Mouse (Mus musculus): ENCODE results near the gene Reep1. TPM values are rescaled to one million over a fixed set of nuclear protein-coding genes. Genes with fewer than 3 reads are reported as not detected.
A peak's percentile ranks its signal among the peaks of the same experiment; 100 is the strongest.

Gene Reep1
- polyA plus RNA-seq, 1 experiment from 2014 or later, result 21.2 TPM

GRCm38 (mm10) chr6:71801011-71801713 is 93.8 kb downstream of the Reep1 start:
- Histone ChIP-seq H3K27ac (peak overlapping the region; percentile 57; the same call in 1 of the 2 replicates), H3K4me1 (peaks cover 35% of the 10 kb centered on the region), H3K27me3 (ENCODE audit: insufficient read depth, poor library complexity, severe bottlenecking) (no peaks in the 10 kb centered on the region; the same call in 1 of the 2 replicates), H3K9me3 (no peaks in the 10 kb centered on the region), H3K36me3 (peaks cover 13% of the 10 kb centered on the region; the same call in 1 of the 2 replicates), H3K4me3 (no peak overlapping the region)
- no peak for DNase-seq (ENCODE audit: low spot score)
- WGBS, result 40% methylated on average over 7 of the region's 7 CpGs

DNA sequence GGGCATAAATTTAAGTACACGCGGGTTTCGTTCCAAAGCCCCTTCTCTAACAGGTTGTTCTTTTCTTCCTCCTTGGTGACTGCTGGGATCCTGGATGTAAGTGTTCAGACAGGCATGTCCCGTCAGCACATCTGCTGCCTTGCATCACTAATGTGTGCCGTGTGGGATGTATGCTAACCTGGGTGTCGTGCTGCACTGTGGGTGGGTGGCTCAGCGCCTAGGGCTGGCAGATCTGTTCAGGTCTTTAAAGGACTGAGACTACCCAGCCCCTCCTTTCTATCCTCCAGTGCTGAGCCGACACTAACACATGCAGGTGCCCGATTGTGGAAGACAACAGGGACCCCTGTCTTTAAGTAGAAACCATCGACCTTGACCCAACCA is 94.3 kb downstream of the Reep1 start:
- Histone ChIP-seq H3K9me3 (no peaks in the 10 kb centered on the region), H3K4me3 (no peak overlapping the region), H3K27me3 (ENCODE audit: insufficient read depth, poor library complexity, severe bottlenecking) (no peaks in the 10 kb centered on the region; the same call in 1 of the 2 replicates), H3K36me3 (peaks cover 11% of the 10 kb centered on the region; the same call in 1 of the 2 replicates), H3K27ac (peak overlapping the region; percentile 57; the same call in 1 of the 2 replicates), H3K4me1 (peaks cover 35% of the 10 kb centered on the region)
- WGBS, result 68% methylated on average over 10 of the region's 10 CpGs
- DNase-seq (ENCODE audit: low spot score), result no peak

DNA sequence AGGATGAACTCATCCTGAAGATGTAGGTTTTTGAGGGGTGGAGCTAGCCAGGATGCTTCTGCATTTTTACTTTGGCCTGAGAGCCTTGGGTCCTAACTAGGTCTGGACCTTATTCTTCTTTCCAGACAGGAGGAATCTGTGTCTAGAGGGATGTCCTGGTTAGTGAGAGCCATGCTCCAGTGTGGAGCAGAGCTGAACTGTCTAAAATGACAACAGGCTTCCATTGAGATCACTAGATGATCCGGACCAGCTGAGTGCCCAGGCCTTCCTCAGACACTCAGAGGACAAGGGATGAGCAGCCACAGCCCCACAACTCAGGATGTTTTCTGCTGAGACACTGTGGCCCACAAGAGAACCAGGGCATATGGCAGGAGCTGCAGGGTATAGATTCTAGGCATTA is 96.2 kb downstream of the Reep1 start:
- H3K36me3 ChIP-seq, result 0 out of 2 replicates have a peak, but pooled peaks cover 6% of the 10 kb centered on the region
- H3K4me1 ChIP-seq, result peaks cover 33% of the 10 kb centered on the region
- H3K4me3 ChIP-seq, result no peak overlapping the region
- no peaks in the 10 kb centered on the region for H3K9me3 ChIP-seq
- H3K27me3 ChIP-seq (ENCODE audit: insufficient read depth, poor library complexity, severe bottlenecking), result no peaks in the 10 kb centered on the region; the same call in 1 of the 2 replicates
- peak overlapping the region; percentile 63 for H3K27ac ChIP-seq
- 79% methylated on average over 1 of the region's 1 CpGs for WGBS
- DNase-seq (ENCODE audit: low spot score), result no peak

DNA sequence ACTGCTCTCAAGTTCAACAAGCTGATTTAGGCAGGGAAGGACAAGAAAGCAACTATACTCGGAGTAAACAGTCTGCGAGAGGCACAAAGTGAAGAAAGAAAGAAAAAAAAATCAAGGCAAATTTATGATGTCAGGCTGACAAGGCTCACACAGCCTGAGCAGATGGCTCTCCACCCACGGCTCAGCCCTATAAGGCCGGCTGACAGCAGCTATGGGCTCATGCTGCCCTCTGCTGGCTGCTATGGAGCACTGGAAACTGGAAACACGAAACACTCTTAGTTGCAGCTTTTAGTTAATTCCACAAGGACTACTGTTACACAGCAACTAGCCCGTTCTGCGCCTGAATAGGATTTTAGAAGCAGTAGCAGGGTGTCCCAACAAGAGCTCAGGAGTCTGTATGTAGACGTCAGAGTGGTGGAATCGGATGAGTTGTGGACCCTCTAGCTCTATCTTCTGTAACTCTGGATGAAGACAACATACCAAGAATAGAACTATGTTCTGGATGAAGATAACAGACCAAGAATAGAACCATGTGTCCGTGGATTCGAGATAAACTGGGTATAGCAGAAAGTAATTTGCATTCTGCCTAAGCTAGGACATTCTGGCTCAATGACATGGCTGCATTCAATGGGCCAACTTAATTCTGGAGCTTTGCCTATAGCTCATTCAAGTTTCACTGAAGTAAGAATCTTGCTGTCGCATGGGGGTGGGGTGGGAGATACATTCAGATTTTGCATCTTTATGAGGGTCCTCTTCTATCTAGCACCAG is 96.9 kb downstream of the Reep1 start:
- peak; percentile 90 for DNase-seq (ENCODE audit: low spot score)
- WGBS, result 12% methylated on average over 12 of the region's 12 CpGs
- peak overlapping the region; percentile 28; the same call in 1 of the 2 replicates for H3K4me3 ChIP-seq
- H3K4me1 ChIP-seq, result peaks cover 31% of the 10 kb centered on the region
- H3K27ac ChIP-seq, result peak overlapping the region; percentile 63
- 0 out of 2 replicates have a peak, but pooled peaks cover 2% of the 10 kb centered on the region for H3K36me3 ChIP-seq
- H3K9me3 ChIP-seq, result no peaks in the 10 kb centered on the region
- H3K27me3 ChIP-seq (ENCODE audit: insufficient read depth, poor library complexity, severe bottlenecking), result no peaks in the 10 kb centered on the region

- Histone ChIP-seq H3K9me3 (no peaks in the 10 kb centered on the region), H3K4me1 (peaks cover 25% of the 10 kb centered on the region), H3K27me3 (ENCODE audit: insufficient read depth, poor library complexity, severe bottlenecking) (no peaks in the 10 kb centered on the region), H3K27ac (no peak overlapping the region), H3K36me3 (peaks cover 17% of the 10 kb centered on the region; the same call in 1 of the 2 replicates), H3K4me3 (no peak overlapping the region)
- DNase-seq (ENCODE audit: low spot score), result no peak
- WGBS, result 45% methylated on average over 1 of the region's 1 CpGs
Observed at GRCm38 (mm10) chr6:71806713-71807112, 99.4 kb downstream of the Reep1 start.

- Histone ChIP-seq H3K27me3 (ENCODE audit: insufficient read depth, poor library complexity, severe bottlenecking) (no peaks in the 10 kb centered on the region), H3K4me1 (peaks cover 11% of the 10 kb centered on the region), H3K9me3 (no peaks in the 10 kb centered on the region), H3K4me3 (no peak overlapping the region), H3K27ac (no peak overlapping the region), H3K36me3 (peaks cover 41% of the 10 kb centered on the region)
- DNase-seq (ENCODE audit: low spot score), result no peak
- 91% methylated on average over 9 of the region's 9 CpGs for WGBS
Observed at GRCm38 (mm10) chr6:71809890-71810289, 102.5 kb downstream of the Reep1 start.

DNA sequence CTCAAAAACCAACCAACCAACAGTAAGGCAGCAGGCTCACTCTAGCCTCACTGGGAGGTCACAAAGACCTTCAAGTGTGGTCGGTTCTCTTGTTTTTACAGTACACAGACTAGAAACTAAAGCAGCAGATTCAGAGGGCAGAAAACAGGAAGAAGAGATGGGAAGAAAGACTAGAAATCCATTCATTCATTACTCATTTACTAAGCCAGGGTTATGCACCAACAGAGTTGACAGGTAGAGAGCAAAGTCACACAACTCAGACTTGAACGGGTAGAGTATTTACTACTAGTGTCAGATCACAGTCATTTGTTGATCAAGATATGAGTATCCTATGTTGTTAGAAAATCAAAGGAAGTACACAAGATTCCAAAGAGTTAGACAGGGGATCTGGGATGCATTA is 105.5 kb downstream of the Reep1 start:
- DNase-seq (ENCODE audit: low spot score), result no peak
- Histone ChIP-seq H3K4me3 (no peak overlapping the region), H3K4me1 (0 out of 2 replicates have a peak, but pooled peaks cover 6% of the 10 kb centered on the region), H3K36me3 (peaks cover 68% of the 10 kb centered on the region), H3K27ac (no peak overlapping the region), H3K27me3 (ENCODE audit: insufficient read depth, poor library complexity, severe bottlenecking) (no peaks in the 10 kb centered on the region), H3K9me3 (no peaks in the 10 kb centered on the region)
- 79% methylated on average over 2 of the region's 2 CpGs for WGBS

DNA sequence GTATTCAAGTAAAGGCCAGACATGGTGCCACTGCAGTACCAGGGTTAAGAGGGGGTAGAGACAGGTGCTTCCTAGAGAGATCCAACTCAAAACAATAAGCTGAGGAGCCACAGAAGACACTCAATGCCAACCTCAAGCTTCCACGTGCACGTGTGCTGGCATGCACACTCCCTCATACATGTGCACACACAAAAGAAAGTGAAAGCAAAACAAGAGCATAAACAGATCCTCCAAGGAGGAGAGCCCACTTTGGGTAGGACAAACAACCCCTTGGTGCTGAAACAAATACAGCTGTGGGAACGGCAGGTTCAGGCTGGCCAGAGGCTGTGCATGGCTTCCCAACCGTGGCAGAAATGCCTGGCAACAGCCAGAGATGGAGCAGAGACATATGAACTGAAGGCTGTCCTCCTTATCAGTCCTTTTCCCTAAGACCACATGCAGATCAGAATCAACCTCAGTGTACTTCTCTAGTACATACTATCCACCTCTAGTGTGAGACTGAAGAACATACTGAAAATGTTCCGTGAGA is 112.5 kb downstream of the Reep1 start:
- no peaks in the 10 kb centered on the region for H3K9me3 ChIP-seq
- no peak overlapping the region for H3K27ac ChIP-seq
- no peak overlapping the region for H3K4me3 ChIP-seq
- peaks cover 41% of the 10 kb centered on the region for H3K36me3 ChIP-seq
- DNase-seq (ENCODE audit: low spot score), result no peak
- no peaks in the 10 kb centered on the region for H3K27me3 ChIP-seq (ENCODE audit: insufficient read depth, poor library complexity, severe bottlenecking)
- peaks cover 8% of the 10 kb centered on the region; the same call in 1 of the 2 replicates for H3K4me1 ChIP-seq
- WGBS, result 86% methylated on average over 5 of the region's 5 CpGs

- no peak for DNase-seq (ENCODE audit: low spot score)
Observed at GRCm38 (mm10) chr6:71823085-71823484, 115.7 kb downstream of the Reep1 start.

GRCm38 (mm10) chr6:71823488-71823887 is 116.1 kb downstream of the Reep1 start:
- peaks cover 5% of the 10 kb centered on the region for H3K36me3 ChIP-seq
- H3K27me3 ChIP-seq (ENCODE audit: insufficient read depth, poor library complexity, severe bottlenecking), result no peaks in the 10 kb centered on the region
- 0% methylated on average over 19 of the region's 19 CpGs for whole genome bisulfite sequencing
- H3K4me3 ChIP-seq, result peak overlapping the region; percentile 75
- H3K9me3 ChIP-seq, result no peaks in the 10 kb centered on the region
- peak; percentile 96 for DNase-seq (ENCODE audit: low spot score)
- H3K4me1 ChIP-seq, result peaks cover 8% of the 10 kb centered on the region; the same call in 1 of the 2 replicates
- H3K27ac ChIP-seq, result peak overlapping the region; percentile 87

More at GRCm38 (mm10) chr6:71823085-71823484, 115.7 kb downstream of the Reep1 start:
- Histone ChIP-seq H3K4me1 (peaks cover 8% of the 10 kb centered on the region; the same call in 1 of the 2 replicates), H3K27me3 (ENCODE audit: insufficient read depth, poor library complexity, severe bottlenecking) (no peaks in the 10 kb centered on the region), H3K36me3 (peaks cover 9% of the 10 kb centered on the region), H3K4me3 (peak overlapping the region; percentile 75), H3K27ac (peak overlapping the region; percentile 87), H3K9me3 (no peaks in the 10 kb centered on the region)
- WGBS, result 1% methylated on average over 7 of the region's 7 CpGs

DNA sequence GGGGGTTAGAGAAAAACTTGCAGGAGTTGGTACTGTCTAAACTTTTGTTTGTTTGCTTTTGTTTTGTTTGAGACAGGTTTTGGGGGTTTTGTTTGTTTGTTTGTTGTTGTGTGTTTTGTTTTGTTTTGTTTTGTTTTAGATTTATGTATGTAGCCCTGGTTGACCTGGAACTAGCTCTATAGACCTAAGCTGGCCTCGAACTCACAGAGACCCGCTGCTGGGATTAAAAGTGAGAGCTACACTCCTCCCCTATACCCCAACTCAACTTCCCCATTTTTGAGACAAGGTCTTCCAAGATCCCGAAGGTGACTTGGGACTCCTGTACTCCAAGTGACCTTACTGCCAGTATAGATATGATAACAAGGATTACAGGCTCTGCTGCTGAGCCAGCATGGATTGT is 116.6 kb downstream of the Reep1 start:
- Histone ChIP-seq H3K9me3 (no peaks in the 10 kb centered on the region), H3K27me3 (ENCODE audit: insufficient read depth, poor library complexity, severe bottlenecking) (no peaks in the 10 kb centered on the region), H3K4me3 (peak overlapping the region; percentile 75), H3K36me3 (0 out of 2 replicates have a peak, but pooled peaks cover 2% of the 10 kb centered on the region), H3K4me1 (peaks cover 8% of the 10 kb centered on the region; the same call in 1 of the 2 replicates), H3K27ac (peak overlapping the region; percentile 87)
- no peak for DNase-seq (ENCODE audit: low spot score)
- WGBS, result 34% methylated on average over 3 of the region's 3 CpGs

DNA sequence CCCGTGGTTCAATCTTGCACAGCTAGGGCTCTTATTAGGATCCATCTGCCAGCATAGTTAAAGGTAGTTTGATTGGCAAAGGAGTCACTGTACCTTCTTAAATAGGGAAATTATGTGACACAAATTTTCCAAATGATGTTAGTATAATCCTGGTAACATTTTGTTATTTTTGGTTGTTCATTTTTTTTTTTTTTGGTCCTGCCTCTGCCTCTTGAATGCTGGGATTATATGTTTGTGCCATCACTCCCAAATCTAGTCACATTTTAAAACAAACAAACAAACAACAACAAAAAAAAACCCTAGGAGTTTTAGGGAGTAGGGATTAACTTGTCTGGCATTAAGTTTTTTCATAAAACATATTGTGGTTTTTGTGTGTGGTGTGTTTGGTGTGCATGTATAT is 119.5 kb downstream of the Reep1 start, which contains the start of gene Mrpl35:
Mrpl35 (minus strand) TSS at position 101 of the 400 bp plus-strand sequence.
- no peak within 1 kb of the TSS for H3K4me3 ChIP-seq
- no peaks in the 10 kb centered on the region for H3K27me3 ChIP-seq (ENCODE audit: insufficient read depth, poor library complexity, severe bottlenecking)
- no peaks in the 10 kb centered on the region for H3K9me3 ChIP-seq
- no peak for DNase-seq (ENCODE audit: low spot score)
- peaks cover 7% of the 10 kb centered on the region; the same call in 1 of the 2 replicates for H3K4me1 ChIP-seq
- no peak within 1 kb of the TSS for H3K27ac ChIP-seq
- no peaks in the 10 kb centered on the region for H3K36me3 ChIP-seq
- WGBS, result 35% methylated on average over 1 of the region's 1 CpGs

All from heart, embryonic 10.5 days (tissue).